Mouse (Mus musculus) gastrocnemius, adult 2 months (tissue): ENCODE measurements around the gene Dmrtc1b. TPM values are rescaled to one million over a fixed set of nuclear protein-coding genes. Genes with fewer than 3 reads are reported as not detected.
"Not testable (repeated sequence)": the region's sequence is repeated elsewhere in the genome, so short reads cannot be mapped to it uniquely, and the experiment has no call there.

Experiments used
- DNase-seq: peaks from one replicate; pipeline ENCODE4 v3.0.0; 2022
- H3K27ac ChIP-seq: fragments of 200-600 bp; 2 replicates; pipeline ENCODE4 v1.8.1; 2022; ENCODE audit warnings: mild to moderate bottlenecking
- H3K4me3 ChIP-seq: fragments of 200-600 bp; 2 replicates; pipeline ENCODE4 v1.8.1; 2022; ENCODE audit warnings: mild to moderate bottlenecking, moderate library complexity
- CTCF ChIP-seq: fragments of 200-600 bp; IDR thresholded peaks from 2 replicates; pipeline ENCODE4 v1.8.1; 2022; ENCODE audit warnings: antibody characterized with exemption, mild to moderate bottlenecking, moderate library complexity
- intact Hi-C: fragments of 180-260 bp; cut with DNase I; formaldehyde crosslinking; loops from one replicate; pipeline ENCODE4 v1.15.1; 2025
- long read RNA-seq, 2 experiments: library from polyadenylated mRNA; stranded (forward); transcript quantifications; one replicate each; pipeline ENCODE4 v2.0.0; 2021
- total RNA-seq, 2 experiments: library from RNA; stranded (reverse); gene quantifications; 2 replicates each; pipeline ENCODE4 v1.2.3; 2021

The Dmrtc1b gene
- total RNA-seq, result not detected
- long read RNA-seq, experiment 1, result 0 reads
- long read RNA-seq, experiment 2, result 0 reads

DNA sequence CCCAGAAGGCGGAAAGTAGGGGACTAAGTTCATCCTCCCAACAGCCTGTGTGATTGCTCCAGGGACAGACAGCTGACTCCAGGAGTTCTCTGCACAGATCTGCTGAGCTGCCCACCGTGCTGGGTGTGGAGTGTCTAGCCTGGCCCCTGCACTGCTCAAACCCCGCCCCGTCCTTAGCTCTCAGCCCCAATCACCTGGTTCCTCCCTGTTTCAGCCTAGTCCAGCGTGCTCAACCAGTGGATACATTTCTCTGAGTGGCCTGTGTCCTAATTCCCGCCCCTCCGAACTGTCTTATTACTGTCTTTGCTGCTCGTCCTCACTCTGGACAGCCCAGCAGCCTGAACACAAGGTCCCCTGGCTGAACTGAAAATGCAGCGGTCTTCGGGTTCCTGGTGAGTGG lies at the start of gene Dmrtc1b, which contains the start of gene Gm9112:
Gene Dmrtc1b, plus strand, starts transcription at position 331 of the 400 bp plus-strand sequence.
Gene Gm9112, minus strand, starts transcription at position 101 of the 400 bp plus-strand sequence.
- H3K27ac ChIP-seq, intact Hi-C loops, DNase-seq, H3K4me3 ChIP-seq: not testable (repeated sequence)

- Histone ChIP-seq H3K4me3 (no peak overlapping the region), H3K27ac (peak overlapping the region; percentile 79)
- intact Hi-C loops, result no loop called here
- no peak for DNase-seq
- TF ChIP-seq CTCF, result peak; percentile 66
Measured at GRCm38 (mm10) chrX:102660712-102661111, 47.0 kb upstream of the Dmrtc1b start.

DNA sequence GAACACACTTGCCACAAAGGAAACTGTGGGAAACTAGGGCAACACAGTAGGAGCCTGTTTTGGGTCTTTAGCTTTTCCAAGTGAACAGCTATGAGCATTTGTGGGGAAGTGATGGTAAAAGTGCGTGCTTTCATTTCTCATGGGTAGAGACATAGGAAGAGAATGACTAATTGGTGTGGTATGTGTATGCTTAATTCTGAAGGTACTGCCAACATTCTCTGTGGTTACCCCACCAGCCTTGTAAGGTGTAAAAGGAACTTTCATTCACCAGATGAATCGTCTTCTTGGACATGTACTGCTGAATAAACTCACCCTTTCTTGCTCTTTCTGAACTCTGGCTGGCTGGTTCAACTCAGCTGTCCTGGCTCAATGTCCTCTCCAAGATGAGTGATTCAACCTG lies 41.0 kb upstream of the Dmrtc1b start:
- no peak for DNase-seq
- Histone ChIP-seq H3K27ac (no peak overlapping the region), H3K4me3 (no peak overlapping the region)
- no peak for TF ChIP-seq CTCF
- intact Hi-C loops, result no loop called here

GRCm38 (mm10) chrX:102684706-102685105 lies 23.0 kb upstream of the Dmrtc1b start:
- intact Hi-C loops, H3K27ac ChIP-seq, H3K4me3 ChIP-seq, DNase-seq: not testable (repeated sequence)

DNA sequence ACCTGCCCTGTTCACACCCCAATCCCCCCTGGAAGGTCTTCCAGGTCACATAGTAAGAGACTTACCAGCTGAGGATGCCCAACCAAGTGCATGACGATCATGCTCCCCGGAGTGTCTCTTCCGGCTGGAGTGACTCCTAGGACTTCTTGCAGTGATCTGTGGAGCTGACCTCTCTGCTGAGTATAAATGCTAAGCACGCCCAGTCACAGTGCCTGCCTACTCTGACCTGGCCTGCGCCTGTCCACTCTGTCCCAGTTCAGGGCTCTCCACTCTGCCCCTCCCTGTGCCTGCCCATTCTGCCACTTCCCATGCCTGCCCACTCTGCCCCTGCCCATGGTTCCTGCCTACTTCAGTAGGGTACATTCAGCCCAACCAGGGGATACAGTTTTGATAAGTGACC lies 20.8 kb upstream of the Dmrtc1b start, which contains the start of gene Gm3880:
Gene Gm3880, minus strand, starts transcription at position 101 of the 400 bp plus-strand sequence.
- H3K27ac ChIP-seq, DNase-seq, intact Hi-C loops, H3K4me3 ChIP-seq: not testable (repeated sequence)

DNA sequence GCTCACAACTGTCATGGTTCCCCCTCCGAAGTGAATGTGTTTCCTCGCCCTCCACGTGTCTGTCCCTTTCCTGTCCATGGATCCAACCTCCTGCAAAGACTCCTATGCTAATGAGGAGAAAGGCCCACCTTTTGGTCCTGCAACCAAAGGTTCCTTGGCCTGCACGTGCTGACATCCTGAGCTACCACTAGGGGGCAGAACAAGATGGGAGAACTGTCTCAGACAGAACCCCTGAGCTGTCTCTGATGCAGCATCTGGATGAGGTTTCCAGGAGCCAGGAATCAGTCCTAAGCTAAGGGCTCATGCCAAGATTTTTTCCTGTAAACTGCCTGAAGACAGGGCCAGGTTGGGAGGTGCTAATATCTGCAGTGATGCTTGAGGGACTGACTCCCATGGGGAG lies 18.4 kb upstream of the Dmrtc1b start:
- peak; percentile 18 for DNase-seq
- H3K27ac ChIP-seq, H3K4me3 ChIP-seq, intact Hi-C loops: not testable (repeated sequence)
- TF ChIP-seq CTCF, result peak; percentile 53

- not testable (repeated sequence) for DNase-seq
Measured at GRCm38 (mm10) chrX:102700636-102701035, 7.0 kb upstream of the Dmrtc1b start.

DNA sequence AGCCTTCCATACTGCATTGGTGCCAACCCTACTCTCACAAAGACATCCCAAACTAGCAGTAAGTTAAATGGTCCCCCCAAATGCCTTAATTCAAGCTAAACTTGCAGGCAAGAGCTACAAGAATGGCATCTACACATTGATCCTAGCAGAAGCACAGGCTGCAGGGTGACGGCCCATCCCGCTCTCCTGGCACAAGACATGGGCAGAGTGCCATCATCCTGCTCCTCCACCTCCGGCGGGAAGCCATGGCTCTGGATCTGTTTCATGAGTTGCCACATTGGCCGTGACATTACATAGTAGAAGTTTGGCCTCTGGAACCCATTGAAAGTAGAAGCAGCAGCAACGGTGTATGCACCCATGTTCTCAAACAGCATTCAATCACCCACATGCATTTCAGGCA lies 16.6 kb downstream of the Dmrtc1b start:
- intact Hi-C loops, DNase-seq, H3K27ac ChIP-seq, H3K4me3 ChIP-seq: not testable (repeated sequence)

More at GRCm38 (mm10) chrX:102700636-102701035, 7.0 kb upstream of the Dmrtc1b start:
- intact Hi-C loops, result loop anchor here (5.0 kb wide), 1 partner anchor 217 kb away; no protein-coding TSS in a partner anchor
- not testable (repeated sequence) for H3K4me3 ChIP-seq, H3K27ac ChIP-seq

Other genes starting within 250 kb of the Dmrtc1b start
- 1 to 10 TPM; 3.8 to 4.2 TPM for gene Hdac8, start 202.5 kb upstream of the Dmrtc1b start, total RNA-seq
- 100 to 1,000 TPM; 366 to 727 TPM for gene Phka1, start 63.6 kb upstream of the Dmrtc1b start, total RNA-seq
- gene Gm3880, start 20.9 kb upstream of the Dmrtc1b start, total RNA-seq, result not detected
- not detected for gene Gm9112, start 230 bp upstream of the Dmrtc1b start, total RNA-seq
- not detected for gene Dmrtc1c1, start 95.1 kb downstream of the Dmrtc1b start, total RNA-seq
- not detected for gene Dmrtc1c2, start 146.8 kb downstream of the Dmrtc1b start, total RNA-seq
- not detected for gene 1700031F05Rik, start 160.1 kb downstream of the Dmrtc1b start, total RNA-seq
- not detected for gene Dmrtc1a, start 200.8 kb downstream of the Dmrtc1b start, total RNA-seq
- not detected for gene 1700011M02Rik, start 201.0 kb downstream of the Dmrtc1b start, total RNA-seq
- not detected for gene 1700018G05Rik, start 220.5 kb downstream of the Dmrtc1b start, total RNA-seq